Mouse (Mus musculus): ENCODE data around the gene Lyg1. TPM values are rescaled to one million over a fixed set of nuclear protein-coding genes. Genes with fewer than 3 reads are reported as not detected.

Gene Lyg1
- polyA plus RNA-seq (2016; fragmentation: Nextera tagmentation; extraction: Ambion mirVana), result not detected in 2 replicates

- H3K9me3 ChIP-seq, result no peaks in the 10 kb centered on the region
- WGBS, result 83% methylated on average over 5 of the region's 5 CpGs
- no peak within 1 kb of the TSS for H3K4me2 ChIP-seq (replicated peaks)
- no peaks in the 10 kb centered on the region for H3K27me3 ChIP-seq (replicated peaks)
- no peak for ATAC-seq (ENCODE audit: low FRiP score, low read depth)
- H3K4me3 ChIP-seq, result no peak within 1 kb of the TSS
- H3K9ac ChIP-seq, result no peak within 1 kb of the TSS
- 0 out of 2 replicates have a peak, but pooled peaks cover 3% of the 10 kb centered on the region for H3K4me1 ChIP-seq
- H3K36me3 ChIP-seq, result no peaks in the 10 kb centered on the region
- no peak within 1 kb of the TSS for H3K27ac ChIP-seq
These were observed at the start of gene Lyg1 for GRCm38 (mm10) chr1:37957659-37958058. Gene Lyg1, minus strand, starts transcription at chr1:37957759.

GRCm38 (mm10) chr1:38006741-38007140 lies 49.2 kb upstream of the Lyg1 start:
- no peaks in the 10 kb centered on the region for H3K4me1 ChIP-seq
- no peak overlapping the region for H3K27ac ChIP-seq
- no peak overlapping the region for H3K4me3 ChIP-seq
- no peaks in the 10 kb centered on the region for H3K27me3 ChIP-seq (replicated peaks)
- H3K36me3 ChIP-seq, result no peaks in the 10 kb centered on the region
- WGBS, result 74% methylated on average over 3 of the region's 3 CpGs
- no peaks in the 10 kb centered on the region for H3K9me3 ChIP-seq
- ATAC-seq (ENCODE audit: low FRiP score, low read depth), result no peak
- no peak overlapping the region for H3K9ac ChIP-seq
- no peak overlapping the region for H3K4me2 ChIP-seq (replicated peaks)

GRCm38 (mm10) chr1:38003046-38003445 lies 45.5 kb upstream of the Lyg1 start:
- Histone ChIP-seq H3K27me3 (replicated peaks) (no peaks in the 10 kb centered on the region), H3K4me1 (peaks cover 6% of the 10 kb centered on the region), H3K4me3 (no peak overlapping the region), H3K9me3 (no peaks in the 10 kb centered on the region), H3K36me3 (no peaks in the 10 kb centered on the region), H3K27ac (no peak overlapping the region), H3K9ac (no peak overlapping the region), H3K4me2 (replicated peaks) (no peak overlapping the region)
- WGBS, result 93% methylated on average over 3 of the region's 3 CpGs
- ATAC-seq (ENCODE audit: low FRiP score, low read depth), result no peak

- Histone ChIP-seq H3K4me3 (no peak overlapping the region), H3K4me2 (replicated peaks) (no peak overlapping the region), H3K9me3 (no peaks in the 10 kb centered on the region), H3K27me3 (replicated peaks) (no peaks in the 10 kb centered on the region), H3K9ac (no peak overlapping the region), H3K27ac (no peak overlapping the region), H3K36me3 (no peaks in the 10 kb centered on the region), H3K4me1 (peaks cover 6% of the 10 kb centered on the region)
- WGBS, result 92% methylated on average over 9 of the region's 9 CpGs
- ATAC-seq (ENCODE audit: low FRiP score, low read depth), result no peak
These were observed 44.4 kb upstream of the Lyg1 start for GRCm38 (mm10) chr1:38001956-38002355.

GRCm38 (mm10) chr1:38000844-38001243 lies 43.3 kb upstream of the Lyg1 start:
- 95% methylated on average over 8 of the region's 8 CpGs for WGBS
- H3K9ac ChIP-seq, result no peak overlapping the region
- H3K36me3 ChIP-seq, result no peaks in the 10 kb centered on the region
- no peaks in the 10 kb centered on the region for H3K9me3 ChIP-seq
- no peak overlapping the region for H3K4me3 ChIP-seq
- no peaks in the 10 kb centered on the region for H3K27me3 ChIP-seq (replicated peaks)
- no peak overlapping the region for H3K27ac ChIP-seq
- no peak overlapping the region for H3K4me2 ChIP-seq (replicated peaks)
- no peak for ATAC-seq (ENCODE audit: low FRiP score, low read depth)
- H3K4me1 ChIP-seq, result peaks cover 12% of the 10 kb centered on the region

GRCm38 (mm10) chr1:37999552-37999951 lies 42.0 kb upstream of the Lyg1 start:
- H3K27ac ChIP-seq, result no peak overlapping the region
- no peak overlapping the region for H3K4me3 ChIP-seq
- H3K9me3 ChIP-seq, result no peaks in the 10 kb centered on the region
- no peak for ATAC-seq (ENCODE audit: low FRiP score, low read depth)
- H3K4me2 ChIP-seq (replicated peaks), result peak overlapping the region; percentile 87; the same call in 1 of the 2 replicates
- no peak overlapping the region for H3K9ac ChIP-seq
- H3K36me3 ChIP-seq, result peaks cover 10% of the 10 kb centered on the region
- H3K4me1 ChIP-seq, result peaks cover 13% of the 10 kb centered on the region
- no peaks in the 10 kb centered on the region for H3K27me3 ChIP-seq (replicated peaks)
- WGBS, result 85% methylated on average over 3 of the region's 3 CpGs

GRCm38 (mm10) chr1:37998371-37999199 lies 41.0 kb upstream of the Lyg1 start:
- WGBS, result 5% methylated on average over 46 of the region's 47 CpGs
- peak; percentile 25 for ATAC-seq (ENCODE audit: low FRiP score, low read depth)
- H3K27me3 ChIP-seq (replicated peaks), result no peaks in the 10 kb centered on the region

GRCm38 (mm10) chr1:37997867-37998266 lies 40.3 kb upstream of the Lyg1 start, which contains the start of the genes Txndc9 and Eif5b:
Gene Txndc9, minus strand, starts transcription at chr1:37997893.
Gene Eif5b, plus strand, starts transcription at chr1:37998010.
- Histone ChIP-seq H3K4me3 (peak within 1 kb of the TSS; percentile 95), H3K4me2 (replicated peaks) (peak within 1 kb of the TSS; percentile 87), H3K27ac (peak within 1 kb of the TSS; percentile 75), H3K9ac (peak within 1 kb of the TSS; percentile 94), H3K27me3 (replicated peaks) (no peaks in the 10 kb centered on the region), H3K4me1 (peaks cover 13% of the 10 kb centered on the region), H3K36me3 (peaks cover 27% of the 10 kb centered on the region), H3K9me3 (no peaks in the 10 kb centered on the region)
- peak; percentile 94 for ATAC-seq (ENCODE audit: low FRiP score, low read depth)
- under 1% methylated on average over 50 of the region's 50 CpGs for WGBS

More at GRCm38 (mm10) chr1:37998371-37999199, 41.0 kb upstream of the Lyg1 start:
- no peaks in the 10 kb centered on the region for H3K9me3 ChIP-seq
- H3K27ac ChIP-seq, result peak overlapping the region; percentile 75
- peaks cover 13% of the 10 kb centered on the region for H3K4me1 ChIP-seq
- H3K4me3 ChIP-seq, result peak overlapping the region; percentile 95
- peaks cover 20% of the 10 kb centered on the region for H3K36me3 ChIP-seq
- peak overlapping the region; percentile 94 for H3K9ac ChIP-seq
- peak overlapping the region; percentile 87 for H3K4me2 ChIP-seq (replicated peaks)

- Histone ChIP-seq H3K27me3 (replicated peaks) (no peaks in the 10 kb centered on the region), H3K27ac (peak overlapping the region; percentile 38; the same call in 1 of the 2 replicates), H3K9ac (peak overlapping the region; percentile 94), H3K9me3 (no peaks in the 10 kb centered on the region), H3K4me1 (peaks cover 13% of the 10 kb centered on the region), H3K36me3 (peaks cover 34% of the 10 kb centered on the region), H3K4me2 (replicated peaks) (peak overlapping the region; percentile 87), H3K4me3 (peak overlapping the region; percentile 95)
- peak; percentile 96 for ATAC-seq (ENCODE audit: low FRiP score, low read depth)
- WGBS, result under 1% methylated on average over 42 of the region's 42 CpGs
These were observed 39.4 kb upstream of the Lyg1 start for GRCm38 (mm10) chr1:37996877-37997484.

- Histone ChIP-seq H3K4me3 (peak overlapping the region; percentile 95), H3K27ac (no peak overlapping the region)
- no peak for ATAC-seq (ENCODE audit: low FRiP score, low read depth)
These were observed 38.7 kb upstream of the Lyg1 start for GRCm38 (mm10) chr1:37996226-37996625.

GRCm38 (mm10) chr1:37987856-37988255 lies 30.3 kb upstream of the Lyg1 start:
- no peak for ATAC-seq (ENCODE audit: low FRiP score, low read depth)
- Histone ChIP-seq H3K4me3 (no peak overlapping the region), H3K4me2 (replicated peaks) (no peak overlapping the region), H3K9me3 (no peaks in the 10 kb centered on the region), H3K27ac (no peak overlapping the region), H3K9ac (no peak overlapping the region), H3K4me1 (no peaks in the 10 kb centered on the region), H3K27me3 (replicated peaks) (no peaks in the 10 kb centered on the region), H3K36me3 (peaks cover 69% of the 10 kb centered on the region)
- 91% methylated on average over 5 of the region's 5 CpGs for WGBS

More at GRCm38 (mm10) chr1:37996226-37996625, 38.7 kb upstream of the Lyg1 start:
- H3K4me1 ChIP-seq, result peaks cover 13% of the 10 kb centered on the region
- peak overlapping the region; percentile 87 for H3K4me2 ChIP-seq (replicated peaks)
- 42% methylated on average over 3 of the region's 3 CpGs for WGBS
- peak overlapping the region; percentile 75 for H3K9ac ChIP-seq
- H3K36me3 ChIP-seq, result peaks cover 42% of the 10 kb centered on the region
- no peaks in the 10 kb centered on the region for H3K9me3 ChIP-seq
- H3K27me3 ChIP-seq (replicated peaks), result no peaks in the 10 kb centered on the region

- Histone ChIP-seq H3K9ac (no peak overlapping the region), H3K27me3 (replicated peaks) (no peaks in the 10 kb centered on the region), H3K27ac (no peak overlapping the region), H3K36me3 (peaks cover 51% of the 10 kb centered on the region), H3K9me3 (no peaks in the 10 kb centered on the region), H3K4me3 (no peak overlapping the region), H3K4me2 (replicated peaks) (no peak overlapping the region), H3K4me1 (no peaks in the 10 kb centered on the region)
- ATAC-seq (ENCODE audit: low FRiP score, low read depth), result no peak
- 86% methylated on average over 9 of the region's 9 CpGs for WGBS
These were observed 28.3 kb upstream of the Lyg1 start for GRCm38 (mm10) chr1:37985764-37986323.

All from neural tube, embryonic 12.5 days (tissue).